Mouse (Mus musculus) cerebellum, adult 2 months (tissue): ENCODE measurements around the gene Sema4b.

ENCODE experiments used
- CTCF ChIP-seq: fragments of 200-500 bp; IDR thresholded peaks from 2 replicates; pipeline ENCODE4 v1.5.1; 2011; ENCODE audit warnings: low read depth, mild to moderate bottlenecking, control low read depth, low read length, moderate library complexity, borderline replicate concordance; ENCODE audit not compliant: insufficient read depth
- POLR2A ChIP-seq: fragments of 200-500 bp; IDR thresholded peaks from 2 replicates; pipeline ENCODE4 v1.6.1; 2011; ENCODE audit warnings: low read length, control low read depth, borderline replicate concordance; ENCODE audit not compliant: insufficient read depth

DNA sequence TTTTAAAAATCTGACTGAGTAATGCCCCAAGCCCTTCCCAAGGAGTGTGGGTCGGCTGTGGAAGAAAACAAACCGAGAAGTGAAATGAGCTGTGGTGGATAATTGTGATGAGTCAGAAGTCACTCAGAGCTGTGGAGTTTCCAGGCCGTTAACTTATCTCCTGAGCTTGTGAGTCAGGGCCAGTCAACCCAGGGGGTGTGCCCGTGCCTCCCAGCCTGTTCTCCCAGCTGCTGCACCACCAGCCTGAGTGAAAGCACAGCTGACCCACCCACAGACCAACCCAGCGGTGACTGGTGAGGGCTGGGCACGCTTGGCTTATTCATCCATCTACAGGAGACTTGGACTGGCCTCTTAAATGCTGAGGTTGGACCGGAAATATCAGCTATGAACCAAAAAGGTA, 19.9 kb upstream of the Sema4b start:
- no peak for TF ChIP-seq CTCF
- TF ChIP-seq POLR2A, result no peak
